Mouse (Mus musculus) limb, embryonic 14.5 days (tissue): ENCODE measurements around the gene Glyctk. TPM values are rescaled to one million over a fixed set of nuclear protein-coding genes. Genes with fewer than 3 reads are reported as not detected.
A peak's percentile ranks its signal among the peaks of the same experiment; 100 is the strongest.

Experiments
- ATAC-seq: fragments of 200-750 bp; cut with Nextera tagmentation; 2 replicates; pipeline ENCODE4 v1.8.0; 2017; ENCODE audit warnings: low read depth, moderate number of reproducible peaks, moderate TSS enrichment; ENCODE audit not compliant: low FRiP score
- DNase-seq: peaks from one replicate; pipeline ENCODE4 v3.0.0-alpha.2; 2015; ENCODE audit warnings: low spot score
- H3K27ac ChIP-seq: fragments of 300-500 bp; sonication (generic); replicated peaks from 2 replicates; pipeline ENCODE4 v1.5.1; 2014; ENCODE audit warnings: low read depth, mild to moderate bottlenecking, low read length, moderate library complexity, mixed read lengths
- H3K27me3 ChIP-seq: fragments of 300-500 bp; sonication (generic); 2 replicates; pipeline ENCODE4 v1.6.1; 2014; ENCODE audit warnings: low read length, mixed read lengths; ENCODE audit not compliant: control insufficient read depth, insufficient read depth
- H3K36me3 ChIP-seq: fragments of 300-500 bp; sonication (generic); 2 replicates; pipeline ENCODE4 v1.6.1; 2014; ENCODE audit warnings: mild to moderate bottlenecking, low read length, moderate library complexity, mixed read lengths; ENCODE audit not compliant: control insufficient read depth, insufficient read depth
- H3K4me1 ChIP-seq: fragments of 300-500 bp; sonication (generic); 2 replicates; pipeline ENCODE4 v1.6.1; 2014; ENCODE audit warnings: antibody characterized with exemption, low read length, mixed read lengths; ENCODE audit not compliant: control insufficient read depth, insufficient read depth
- H3K4me2 ChIP-seq: fragments of 300-500 bp; sonication (generic); replicated peaks from 2 replicates; pipeline ENCODE4 v1.6.1; 2014; ENCODE audit warnings: low read depth, mild to moderate bottlenecking, low read length, moderate library complexity; ENCODE audit not compliant: severe bottlenecking
- H3K4me3 ChIP-seq: fragments of 300-500 bp; sonication (generic); replicated peaks from 2 replicates; pipeline ENCODE4 v1.5.1; 2014; ENCODE audit warnings: low read length
- H3K9ac ChIP-seq: fragments of 300-500 bp; sonication (generic); 2 replicates; pipeline ENCODE4 v1.6.1; 2014; ENCODE audit warnings: mild to moderate bottlenecking, low read depth, low read length, moderate library complexity; ENCODE audit not compliant: severe bottlenecking
- H3K9me3 ChIP-seq: fragments of 300-500 bp; sonication (generic); 2 replicates; pipeline ENCODE4 v1.6.1; 2016; ENCODE audit warnings: low read length; ENCODE audit not compliant: control insufficient read depth
- POLR2A ChIP-seq: fragments of 200-500 bp; IDR thresholded peaks from 2 replicates; pipeline ENCODE4 v1.8.0; 2012; ENCODE audit warnings: inconsistent platforms, mild to moderate bottlenecking, moderate library complexity, borderline replicate concordance; ENCODE audit not compliant: insufficient read depth, insufficient read length; ENCODE audit errors: extremely low read depth
- WGBS: fragments of 180-500 bp; shearing (Covaris S2); extraction: QIAGEN DNeasy Blood & Tissue Kit; methylation state at CpG from one replicate; pipeline ENCODE4 v1.1.7; 2014; 5-methylcytosine and 5-hydroxymethylcytosine counted together
- polyA plus RNA-seq, 2 experiments: library from polyadenylated mRNA; depleted of rRNA in 1 of 2; stranded (reverse) in 1 of 2; unstranded in 1 of 2; fragments of >200 nt; fragmentation: Nextera tagmentation in 1 of 2; extraction: Ambion mirVana in 1 of 2; gene quantifications; 2 replicates each; pipeline versions ENCODE4 v1.2.1 to v1.2.3; 2012 to 2014

The Glyctk gene
- polyA plus RNA-seq (2012; rRNA removed) (3.5 and 4.9 TPM in 2 replicates), polyA plus RNA-seq (2014; fragmentation: Nextera tagmentation; extraction: Ambion mirVana) (2.5 and 2.6 TPM in 2 replicates)

- H3K4me1 ChIP-seq: no peaks in the 10 kb centered on the region
- H3K36me3 ChIP-seq: no peaks in the 10 kb centered on the region
- H3K9ac ChIP-seq: no peak within 1 kb of the TSS
- no peak for TF ChIP-seq POLR2A
- H3K27ac ChIP-seq: no peak within 1 kb of the TSS
- no peak within 1 kb of the TSS for H3K4me2 ChIP-seq
- no peaks in the 10 kb centered on the region for H3K9me3 ChIP-seq
- no peaks in the 10 kb centered on the region for H3K27me3 ChIP-seq
- DNase-seq (no peak), ATAC-seq (no peak)
- 87% methylated on average over 6 of the region's 6 CpGs for WGBS
- H3K4me3 ChIP-seq: no peak within 1 kb of the TSS
Observed at GRCm38 (mm10) chr9:106158037-106158491, at the start of gene Glyctk. Gene Glyctk (minus strand): TSS chr9:106158138.

- 63% methylated on average over 2 of the region's 2 CpGs for WGBS
Observed at GRCm38 (mm10) chr9:106206515-106206914, 48.6 kb upstream of the Glyctk start.

GRCm38 (mm10) chr9:106205713-106206290, 47.9 kb upstream of the Glyctk start:
- H3K27me3 ChIP-seq: no peaks in the 10 kb centered on the region
- H3K4me3 ChIP-seq: no peak overlapping the region
- H3K36me3 ChIP-seq: peaks cover 17% of the 10 kb centered on the region
- no peak for DNase-seq
- 76% methylated on average over 7 of the region's 7 CpGs for WGBS
- H3K9me3 ChIP-seq: no peaks in the 10 kb centered on the region
- H3K4me2 ChIP-seq: no peak overlapping the region
- no peak for ATAC-seq
- H3K9ac ChIP-seq: no peak overlapping the region
- no peak for TF ChIP-seq POLR2A
- peaks cover 13% of the 10 kb centered on the region; the same call in 1 of the 2 replicates for H3K4me1 ChIP-seq
- H3K27ac ChIP-seq: no peak overlapping the region

More at GRCm38 (mm10) chr9:106206515-106206914, 48.6 kb upstream of the Glyctk start:
- Histone ChIP-seq H3K9me3 (no peaks in the 10 kb centered on the region), H3K36me3 (peaks cover 17% of the 10 kb centered on the region), H3K27ac (no peak overlapping the region), H3K27me3 (no peaks in the 10 kb centered on the region), H3K9ac (no peak overlapping the region), H3K4me2 (no peak overlapping the region), H3K4me1 (peaks cover 14% of the 10 kb centered on the region), H3K4me3 (no peak overlapping the region)
- no peak for TF ChIP-seq POLR2A
- DNase-seq (no peak), ATAC-seq (no peak)

GRCm38 (mm10) chr9:106203990-106204851, 46.3 kb upstream of the Glyctk start:
- Histone ChIP-seq H3K9ac (0 out of 2 replicates have a peak overlapping the region, but pooled peaks have one; percentile 69), H3K27me3 (no peaks in the 10 kb centered on the region), H3K36me3 (peaks cover 17% of the 10 kb centered on the region), H3K4me3 (peak overlapping the region; percentile 51), H3K4me1 (peaks cover 18% of the 10 kb centered on the region), H3K9me3 (no peaks in the 10 kb centered on the region), H3K27ac (no peak overlapping the region), H3K4me2 (peak overlapping the region; percentile 60)
- WGBS: 74% methylated on average over 7 of the region's 7 CpGs
- ATAC-seq (no peak), DNase-seq (no peak)
- no peak for TF ChIP-seq POLR2A
